Mouse (Mus musculus) megakaryocyte, embryonic 14.5 days (primary cell): ENCODE measurements at regions not wholly inside any gene's neighbourhood (a gene's known extent, or its start where the extent isn't known, plus 50 kb on each side); places are given as distances from the start of the nearest gene placed in this dataset.

Experiments
- FLI1 ChIP-seq: IDR thresholded peaks from 2 replicates; pipeline ENCODE4 v1.6.1; 2012; ENCODE audit warnings: low read length, inconsistent platforms, mixed read lengths
- GATA1 ChIP-seq: IDR thresholded peaks from 3 replicates; pipeline ENCODE4 v1.6.1; 2012; ENCODE audit warnings: mixed read lengths, low read length, inconsistent platforms, borderline replicate concordance

GRCm38 (mm10) chr12:113987233-113987990 is 443.7 kb downstream of the Adam6a start:
- no peak for TF ChIP-seq FLI1
- TF ChIP-seq GATA1 = no peak
